Mouse (Mus musculus): ENCODE measurements around the gene Mybpc1.

Mybpc1 gene

DNA sequence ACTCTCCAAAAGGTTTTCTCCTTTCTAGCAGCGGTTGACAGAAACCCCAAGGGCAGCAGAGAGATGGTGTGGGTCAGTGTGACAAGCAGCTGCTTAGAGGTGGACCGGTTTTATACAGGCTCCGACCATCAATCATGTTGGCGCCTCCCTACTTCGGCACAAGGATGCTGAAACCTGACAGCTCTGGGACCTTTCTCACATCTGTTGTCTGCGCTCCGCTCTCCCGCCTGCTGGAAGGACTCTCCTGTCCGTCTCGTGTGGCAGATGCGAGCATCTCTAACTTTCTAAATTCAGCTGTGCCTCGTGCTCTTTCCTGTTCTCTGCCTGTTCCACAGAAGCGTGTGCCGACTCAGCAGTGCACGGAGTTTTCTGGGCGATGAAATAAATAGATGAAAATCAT lies at the start of gene Mybpc1:
Gene Mybpc1 (minus strand): TSS at position 210 of the 400 bp plus-strand sequence.
- no peak for DNase-seq

DNA sequence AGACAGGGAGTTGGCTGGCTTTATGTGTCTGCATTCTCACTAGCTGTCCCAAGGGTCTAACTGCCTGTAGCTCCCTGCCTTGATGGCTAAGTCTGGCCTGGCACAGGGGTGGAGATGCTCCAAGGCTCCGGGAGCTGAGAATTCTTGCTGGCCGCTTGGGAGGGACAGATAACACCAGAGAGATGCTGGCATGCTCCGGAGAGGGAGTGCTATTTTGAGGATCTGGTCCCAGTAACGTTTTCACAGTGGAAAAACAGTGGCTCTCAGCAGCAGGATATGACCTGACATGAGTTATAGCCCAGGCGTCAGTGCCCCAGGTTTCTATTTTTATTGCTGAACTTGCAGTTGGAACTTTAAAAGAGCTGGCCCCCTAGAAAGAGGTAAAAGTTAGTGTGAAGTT lies 40.5 kb upstream of the Mybpc1 start:
- DNase-seq, result no peak

DNA sequence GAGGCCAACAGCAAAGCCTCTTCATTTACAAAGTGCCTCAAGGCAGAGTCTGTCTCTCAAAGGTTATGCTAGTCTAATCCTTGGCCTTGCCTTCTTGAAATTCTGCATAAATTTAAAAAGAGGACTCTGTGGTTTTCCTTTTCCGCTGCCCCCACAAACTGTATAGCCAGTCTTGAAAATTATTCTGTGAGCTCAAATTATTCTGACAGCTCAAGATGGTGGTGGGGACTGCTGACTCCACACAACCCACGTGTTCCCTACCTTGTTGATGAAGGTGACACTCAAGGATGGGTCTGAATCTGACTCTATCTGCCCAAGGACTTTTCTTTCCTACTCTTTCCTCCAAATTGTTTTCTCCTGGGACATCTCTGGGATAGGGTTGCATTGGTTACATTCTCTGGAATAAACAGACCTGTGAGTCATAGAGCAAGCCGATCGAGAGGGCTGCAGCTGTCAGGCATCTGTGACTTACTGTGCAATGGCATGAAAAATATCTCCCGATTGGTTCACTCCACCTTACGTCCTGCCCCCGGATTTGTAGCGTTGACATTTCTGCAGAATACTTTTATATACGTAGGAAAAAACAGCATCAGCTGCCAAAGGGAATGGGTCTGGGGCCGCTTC lies 26.5 kb upstream of the Mybpc1 start:
- no peak for DNase-seq

DNA sequence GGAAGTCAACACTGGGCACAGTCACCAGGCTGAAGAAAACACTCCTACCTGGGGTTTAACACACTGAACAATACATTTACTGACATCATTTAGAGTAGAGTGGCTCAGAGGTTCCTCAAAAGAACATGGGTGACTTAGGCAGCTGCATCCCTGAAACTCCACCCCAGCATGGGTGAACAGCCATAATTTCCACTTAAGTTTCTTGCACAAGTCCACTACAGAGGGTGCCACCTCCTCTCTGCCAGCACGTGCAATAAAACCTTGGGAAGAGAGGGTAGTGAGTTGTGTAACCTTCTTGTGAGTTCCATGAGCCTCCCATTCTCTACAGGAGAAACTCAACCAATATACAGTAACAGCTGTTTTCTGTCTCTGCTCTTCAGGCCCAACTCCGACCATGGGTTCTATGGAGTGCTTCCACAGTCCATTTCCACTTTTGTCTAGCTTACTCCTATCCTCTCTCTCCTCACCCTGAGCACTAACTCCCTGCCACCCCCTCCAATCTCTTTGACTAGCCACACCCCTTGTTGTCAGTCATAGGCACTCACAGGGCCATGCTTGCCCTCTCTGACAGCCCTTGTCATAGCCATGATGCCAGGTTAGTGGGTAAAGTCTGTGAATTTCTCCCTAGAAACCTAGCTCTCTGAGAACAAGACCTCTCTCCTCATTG lies 25.8 kb upstream of the Mybpc1 start:
- no peak for DNase-seq

DNA sequence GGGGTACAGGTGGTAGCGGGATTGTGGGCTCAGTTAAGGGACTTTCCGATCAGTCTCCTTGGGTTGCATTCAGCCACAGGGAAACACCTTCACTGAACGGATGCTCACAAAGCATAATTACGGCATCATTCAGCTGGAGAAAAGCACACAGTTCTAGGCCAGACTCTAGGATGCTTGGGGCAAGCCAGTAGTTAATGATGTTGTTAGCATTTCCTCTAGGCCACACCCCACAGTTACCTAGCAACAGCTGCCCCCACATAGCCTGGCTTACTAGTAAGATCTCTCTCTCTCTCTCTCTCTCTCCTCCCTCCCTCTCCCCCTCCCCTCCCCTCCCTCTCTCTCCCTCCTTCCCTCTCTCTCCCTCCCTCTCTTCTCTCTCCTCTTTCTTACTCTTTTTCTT lies 22.1 kb upstream of the Mybpc1 start:
- no peak for DNase-seq

DNA sequence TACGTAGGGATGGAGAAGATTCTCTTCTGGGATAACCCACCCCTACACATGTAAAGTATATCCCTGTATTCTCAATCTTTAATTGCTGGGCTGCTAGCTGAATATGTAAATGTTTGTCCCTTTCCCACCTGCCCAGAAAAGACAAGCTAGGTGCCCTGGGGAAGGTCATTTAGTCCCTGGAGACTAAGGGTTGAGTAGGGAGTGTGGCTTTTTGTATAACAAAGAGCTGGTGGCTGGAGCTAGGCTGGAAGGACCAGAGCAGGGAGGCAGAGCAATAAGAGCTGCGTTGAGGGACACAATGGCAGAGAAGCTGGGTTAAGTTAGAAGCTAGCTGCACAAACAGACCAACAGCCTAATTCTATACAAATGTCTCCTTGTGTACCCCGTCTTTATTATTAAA lies 21.2 kb upstream of the Mybpc1 start:
- no peak for DNase-seq

DNA sequence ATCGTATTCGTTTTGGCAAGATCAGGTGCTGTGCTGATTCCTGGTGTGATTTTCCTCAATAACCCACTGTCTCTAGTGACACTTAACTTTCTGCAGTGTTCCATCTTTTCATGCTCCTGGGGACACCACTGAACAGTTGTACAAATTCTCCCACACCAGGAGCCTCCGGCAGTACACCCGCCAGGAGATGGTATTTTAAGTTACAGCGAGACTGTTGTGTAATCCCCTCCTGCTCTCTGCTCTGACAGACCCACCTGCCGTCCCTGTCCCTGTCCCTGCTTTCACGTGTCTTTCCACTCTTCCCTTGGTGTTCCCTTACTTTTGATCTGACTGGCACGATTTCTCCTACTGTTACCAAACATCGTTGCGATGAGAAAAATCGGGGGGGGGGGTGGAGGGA lies 19.3 kb upstream of the Mybpc1 start:
- no peak for DNase-seq

DNA sequence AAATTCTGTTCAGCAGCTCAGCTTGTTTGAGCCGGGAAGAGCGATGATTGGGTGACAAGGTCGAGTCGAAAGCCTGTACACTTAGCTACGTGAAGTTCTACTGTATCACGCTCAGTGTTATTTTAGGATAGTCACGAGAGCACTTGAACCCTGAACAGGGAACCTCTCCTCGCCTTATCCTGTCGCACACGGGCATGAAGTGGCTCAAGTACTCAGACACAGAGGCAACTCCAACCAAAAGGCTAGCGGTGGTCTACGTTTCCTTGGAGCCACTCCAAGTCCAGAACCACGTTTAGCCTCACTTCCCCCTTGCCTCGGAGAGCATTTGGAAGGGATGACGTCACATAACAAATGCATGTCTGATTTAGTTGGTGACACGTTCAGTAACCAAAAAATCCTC lies 17.7 kb upstream of the Mybpc1 start:
- no peak for DNase-seq

DNA sequence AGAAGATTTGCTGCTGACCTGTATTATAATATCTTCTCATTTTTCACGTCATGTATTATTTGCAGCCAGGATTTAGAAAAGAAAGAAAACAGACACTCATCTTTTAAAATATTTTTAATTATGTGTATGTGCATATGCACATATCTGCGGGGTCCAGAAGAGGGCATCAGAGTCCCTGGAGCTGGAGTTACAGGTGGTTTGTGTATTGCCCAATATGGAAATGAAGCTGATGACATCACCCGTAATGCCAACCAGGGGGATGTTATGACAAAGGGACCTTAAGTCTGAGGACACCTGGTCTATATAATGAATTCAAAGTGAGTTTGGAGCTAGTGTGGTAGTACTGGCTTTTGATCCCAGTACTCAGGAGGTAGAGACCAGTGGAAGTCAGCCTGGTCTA lies 15.9 kb upstream of the Mybpc1 start:
- no peak for DNase-seq

DNA sequence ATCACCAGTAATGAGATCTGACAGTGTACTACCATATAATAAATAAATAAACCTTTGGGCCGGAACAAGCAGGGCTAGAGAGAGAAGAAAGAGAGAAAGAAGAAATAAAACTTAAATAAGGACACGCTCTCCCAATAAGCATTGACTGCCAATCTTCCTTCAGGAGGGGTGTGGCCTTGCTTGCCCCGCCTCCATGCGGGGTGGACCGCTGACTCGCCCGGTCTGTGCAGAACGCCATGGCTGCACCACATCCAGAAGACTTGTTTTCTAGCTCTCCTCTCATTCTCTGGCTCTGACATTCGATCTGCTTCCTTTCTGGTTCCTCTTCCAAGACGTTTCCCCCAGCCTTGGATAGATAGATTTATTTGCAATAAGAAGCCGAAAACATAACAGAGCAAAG lies 8.1 kb upstream of the Mybpc1 start:
- DNase-seq, result no peak

DNA sequence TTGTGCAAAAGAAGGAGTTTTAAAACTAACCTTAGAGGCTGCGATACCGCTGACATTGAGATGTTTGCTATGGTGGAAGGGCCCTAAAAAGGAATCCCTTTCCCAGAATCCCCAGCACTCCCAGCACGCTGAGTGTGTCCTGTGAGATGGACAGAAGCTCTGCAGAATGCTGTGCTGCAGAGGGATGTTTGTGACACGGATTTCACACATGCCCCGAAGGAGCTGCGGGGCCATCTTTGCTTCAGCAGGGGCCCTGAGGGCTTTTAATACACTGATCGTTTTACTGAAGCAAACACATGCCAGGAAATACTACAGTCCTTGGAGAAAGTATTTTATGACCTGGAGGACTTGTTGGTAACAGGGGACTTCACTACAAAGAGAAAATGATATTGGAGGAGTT lies 1.7 kb upstream of the Mybpc1 start:
- DNase-seq, result no peak

DNA sequence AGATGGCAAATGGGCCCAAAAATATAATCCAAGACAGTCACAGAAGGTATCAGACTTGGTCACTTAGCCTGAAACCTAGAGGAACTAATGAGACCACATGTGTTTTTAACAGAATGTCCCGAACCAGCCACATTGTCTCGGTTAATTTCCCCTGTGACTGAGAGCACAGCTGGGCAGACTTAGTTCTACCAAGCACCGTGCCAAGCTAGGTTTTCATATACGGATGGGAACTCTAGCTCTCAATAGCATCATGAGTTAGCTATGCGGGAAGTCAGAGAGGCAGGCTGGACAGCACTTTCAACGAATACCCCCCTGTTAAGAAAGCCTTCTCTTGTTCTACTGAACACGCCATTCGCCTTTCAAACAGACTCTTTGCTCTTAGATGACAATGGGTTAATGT lies 1.1 kb upstream of the Mybpc1 start:
- DNase-seq, result no peak

DNA sequence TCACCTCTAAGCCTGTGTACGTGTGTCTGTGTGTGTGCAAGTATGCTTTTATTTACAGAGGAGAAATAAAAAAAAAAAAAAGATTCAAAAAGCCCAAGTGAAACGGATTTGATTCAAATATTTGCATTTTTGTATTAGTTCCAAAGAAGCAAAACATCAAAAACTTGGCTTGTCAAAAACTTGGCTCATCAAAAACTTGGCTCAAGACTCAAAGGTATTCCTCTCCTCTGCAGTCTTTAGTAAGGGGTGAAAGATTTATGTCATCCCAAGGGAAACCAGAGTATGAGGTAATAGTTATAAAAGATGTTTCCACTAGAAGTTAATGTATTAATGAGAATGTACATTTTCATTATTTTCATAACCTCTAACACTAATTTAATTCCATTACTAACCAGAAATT lies 1.2 kb downstream of the Mybpc1 start:
- DNase-seq, result no peak

DNA sequence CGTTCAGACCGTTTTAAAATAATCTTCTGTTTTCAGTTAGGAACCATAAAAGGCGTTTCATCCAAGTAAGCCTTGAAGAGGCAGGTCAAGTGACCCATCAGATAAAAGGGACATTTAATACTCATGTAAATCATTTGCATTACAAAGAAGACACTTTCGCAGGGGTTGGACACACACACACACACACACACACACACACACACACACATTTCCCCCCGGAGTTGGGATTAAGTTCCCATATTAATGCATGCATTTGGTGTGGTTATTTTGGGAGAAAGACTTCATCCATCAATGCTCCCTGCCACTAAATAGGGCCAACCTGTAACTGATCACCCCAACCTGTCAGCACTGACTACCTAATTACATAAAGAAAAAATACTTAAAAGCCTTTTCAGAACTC lies 1.7 kb downstream of the Mybpc1 start:
- DNase-seq, result no peak

DNA sequence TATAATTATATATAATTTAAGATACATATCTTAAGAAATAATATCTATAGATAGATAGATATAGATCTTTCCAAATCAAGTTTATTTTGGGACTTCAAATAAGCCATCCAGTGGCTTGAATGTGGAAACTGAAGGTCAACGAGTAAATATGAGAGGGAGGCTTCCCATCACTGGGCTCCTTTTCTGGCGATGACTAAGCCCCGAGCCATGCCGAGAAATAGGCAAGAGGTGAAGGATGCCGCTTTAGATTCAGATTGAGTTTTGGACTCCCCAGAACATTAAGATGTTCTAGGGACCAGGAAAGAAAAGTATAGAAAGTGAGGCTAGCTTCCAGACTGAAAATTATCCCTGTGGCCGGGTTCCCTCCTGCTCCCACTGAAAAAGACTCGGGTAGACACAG lies 4.4 kb downstream of the Mybpc1 start:
- DNase-seq, result no peak

DNA sequence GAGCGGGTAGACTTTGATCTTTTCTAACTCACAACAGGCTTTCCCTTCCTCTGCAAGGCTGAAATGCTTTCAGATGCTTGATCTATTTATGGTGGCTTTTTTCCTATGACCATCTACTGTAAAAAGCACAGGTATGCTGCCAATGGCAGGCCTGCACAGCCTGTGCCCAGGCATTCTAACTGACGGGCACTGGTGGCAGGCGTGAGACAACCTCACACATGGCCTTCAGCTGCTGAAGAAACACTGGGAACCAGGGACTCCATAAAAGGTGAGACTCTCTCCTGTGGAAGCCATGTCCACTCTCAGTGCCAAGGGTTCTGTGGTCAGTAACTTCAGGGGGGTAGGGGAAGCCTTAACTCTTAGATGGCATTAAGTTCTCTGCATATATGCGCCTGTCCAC lies 12.6 kb downstream of the Mybpc1 start:
- DNase-seq, result no peak

DNA sequence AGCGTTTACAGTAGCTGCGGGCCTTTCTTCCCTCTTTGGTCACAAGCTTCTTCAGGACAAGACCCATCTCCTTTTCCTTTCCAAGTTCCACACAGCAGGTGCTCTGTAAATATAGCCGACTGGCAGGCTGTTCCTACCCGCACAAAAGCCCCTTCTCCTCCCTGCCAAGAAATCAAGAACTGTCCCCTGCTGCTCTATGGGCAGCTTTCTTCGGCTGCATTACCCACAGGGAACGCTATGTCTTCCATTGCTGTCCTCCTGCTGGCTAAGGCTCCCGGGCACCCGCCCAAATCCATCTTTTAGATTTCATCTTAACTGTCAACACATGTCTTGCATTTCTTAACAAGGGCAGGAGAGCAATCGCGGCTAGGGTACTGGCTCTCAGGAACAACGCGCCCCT lies 13.9 kb downstream of the Mybpc1 start:
- no peak for DNase-seq

DNA sequence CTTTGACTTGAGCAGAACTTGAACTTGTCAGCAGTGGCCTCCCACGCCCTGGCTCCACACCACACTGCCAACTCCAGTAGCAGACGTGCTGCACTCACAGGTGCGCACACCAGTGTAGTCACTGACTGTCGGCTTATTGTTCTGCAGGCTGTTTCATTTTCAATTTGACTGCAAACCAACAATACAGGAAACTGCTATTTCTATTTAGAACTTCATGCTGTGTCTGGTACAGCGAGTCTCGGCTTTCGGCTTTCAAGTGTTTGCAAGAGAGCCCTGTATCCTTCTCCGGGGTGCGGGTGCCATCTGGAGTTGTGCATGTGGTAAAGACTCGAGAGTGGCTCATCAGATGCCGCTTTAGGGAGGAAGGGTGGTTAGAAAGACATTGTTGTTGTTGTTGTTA lies 20.5 kb downstream of the Mybpc1 start:
- peak; percentile 45 for DNase-seq

DNA sequence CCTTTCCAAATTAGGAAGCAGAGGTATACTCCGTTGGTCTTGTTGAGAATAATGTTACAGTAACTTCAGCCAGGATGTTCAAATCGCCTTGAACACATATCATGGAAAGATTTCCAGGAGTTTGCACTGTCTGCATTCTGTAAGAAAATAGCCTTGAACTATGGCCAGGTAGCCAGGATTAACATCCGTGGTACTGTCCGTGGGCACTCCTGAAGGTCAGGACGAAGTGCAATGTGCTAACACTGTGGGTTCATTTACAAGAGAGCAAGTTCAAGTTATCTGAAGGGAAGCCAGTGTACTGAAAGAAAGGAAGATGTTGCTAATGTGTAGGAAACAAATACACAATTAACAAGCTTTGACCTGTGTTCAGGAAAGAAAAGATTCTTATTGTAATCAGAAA lies 24.2 kb downstream of the Mybpc1 start:
- no peak for DNase-seq

DNA sequence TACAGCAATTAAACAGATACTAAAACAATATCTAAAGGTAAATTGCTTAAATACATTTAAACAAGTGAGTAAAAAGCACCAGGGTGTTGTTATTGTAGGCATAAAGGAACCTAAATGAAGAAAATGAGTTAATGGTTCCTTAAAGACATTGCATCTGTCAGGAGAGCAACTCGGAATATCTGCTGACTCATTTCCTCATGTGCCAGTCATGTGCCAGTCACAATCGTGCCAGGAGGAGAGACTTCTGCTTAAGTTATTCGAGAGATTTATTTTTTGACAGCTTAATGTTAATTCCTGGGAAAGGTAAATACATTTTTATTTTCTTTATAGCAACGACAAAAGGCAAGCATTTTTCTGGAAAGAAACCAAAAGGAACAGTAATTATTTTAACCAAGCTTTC lies 26.3 kb downstream of the Mybpc1 start:
- DNase-seq, result no peak

DNA sequence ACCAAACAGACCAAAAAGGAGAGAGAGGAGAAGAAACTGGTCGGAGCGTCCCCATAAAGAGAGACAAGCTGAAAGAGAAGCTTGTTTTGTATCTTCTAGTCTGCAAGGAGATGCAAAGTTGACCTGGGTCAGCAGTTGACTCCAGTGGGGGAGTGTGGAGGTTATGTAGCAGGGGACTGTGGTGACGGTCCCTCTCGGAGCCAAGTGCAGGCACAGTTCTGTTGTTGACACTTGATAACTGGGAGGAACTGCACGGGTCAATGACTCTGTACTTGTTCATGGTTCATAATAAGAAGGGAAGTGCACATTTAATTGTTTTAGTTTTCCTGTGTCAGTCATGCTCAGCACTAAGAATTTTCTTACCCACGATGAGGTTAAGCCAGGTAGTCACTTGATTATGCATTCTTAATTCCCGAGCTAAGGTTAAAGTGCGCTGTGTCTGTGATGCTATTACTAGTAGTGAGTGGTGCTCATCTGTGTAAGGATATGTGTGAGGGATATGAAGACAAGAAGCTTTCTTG lies 30.8 kb downstream of the Mybpc1 start:
- no peak for DNase-seq

DNA sequence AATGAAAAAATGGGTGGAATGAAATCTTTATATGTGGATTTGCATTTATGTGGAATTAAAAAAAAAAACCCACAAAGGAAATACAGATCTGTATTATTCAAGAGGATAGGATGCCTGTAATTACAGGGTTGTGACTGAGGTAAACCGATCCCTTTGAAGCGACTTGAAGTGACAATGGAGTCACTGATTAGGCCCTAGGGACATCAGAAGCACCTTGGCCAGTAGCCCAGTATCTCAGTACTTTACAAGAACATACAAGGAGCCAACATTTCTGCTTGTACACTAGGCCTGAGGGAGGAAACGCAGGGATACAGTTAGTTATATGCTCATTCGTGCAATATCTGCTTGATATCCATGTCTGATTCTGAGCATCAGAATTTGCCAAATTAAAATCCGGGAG lies 32.8 kb downstream of the Mybpc1 start:
- DNase-seq, result no peak

DNA sequence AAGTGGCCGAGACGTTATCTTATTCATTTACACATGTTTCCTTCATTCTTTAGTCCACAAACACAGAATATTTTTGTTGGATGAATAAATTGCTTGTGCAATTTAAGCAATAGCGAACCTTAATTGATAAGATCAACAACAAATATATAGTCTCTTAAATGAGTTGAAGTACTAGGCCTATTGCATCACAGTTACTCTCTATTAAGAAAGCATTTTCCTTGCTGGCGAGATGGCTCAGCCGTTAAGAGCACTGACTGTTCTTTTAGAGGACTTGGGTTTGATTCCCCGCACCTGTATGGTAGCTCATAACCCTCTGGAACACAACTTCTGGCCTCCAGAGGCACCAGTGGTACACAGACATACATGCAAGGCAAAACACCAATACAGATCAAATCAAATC lies 47.9 kb downstream of the Mybpc1 start:
- no peak for DNase-seq

DNA sequence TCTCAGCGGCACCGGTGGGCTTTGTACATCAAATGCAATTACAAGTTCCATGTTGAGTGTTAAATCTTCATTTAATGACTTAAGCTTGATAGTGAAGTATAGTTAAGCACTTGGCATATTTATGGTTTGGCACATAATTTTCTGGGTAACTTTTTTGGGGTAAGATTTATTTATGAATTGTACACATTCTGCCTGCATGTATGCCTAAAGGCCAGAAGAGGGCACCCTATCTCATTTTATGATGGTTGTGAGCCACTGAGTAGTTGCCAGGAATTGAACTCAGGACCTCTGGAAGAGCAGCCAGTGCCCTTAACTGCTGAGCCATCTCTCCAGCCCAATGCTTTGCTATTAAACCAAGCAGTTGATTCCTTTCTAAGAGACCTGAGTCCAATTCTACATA lies 52.2 kb downstream of the Mybpc1 start:
- DNase-seq, result no peak

DNA sequence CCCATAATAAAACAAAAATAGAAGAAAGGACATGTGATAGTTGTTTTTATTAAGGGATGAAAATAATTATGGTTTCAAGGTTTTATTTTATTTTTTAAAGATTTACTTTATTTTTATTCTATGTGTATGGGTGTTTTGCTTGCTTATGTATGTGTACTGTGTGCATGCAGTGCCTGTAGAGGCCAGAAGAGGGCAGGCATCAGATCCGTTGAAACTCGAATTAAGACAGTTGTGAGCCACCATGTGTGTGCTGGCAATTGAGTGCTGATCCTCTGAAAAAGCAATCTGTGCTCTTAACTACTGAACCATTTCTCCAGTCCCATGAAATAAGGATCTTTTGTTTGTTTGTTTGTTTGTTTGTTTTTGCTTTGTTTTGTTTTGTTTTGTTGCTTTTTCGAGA lies 54.7 kb downstream of the Mybpc1 start:
- no peak for DNase-seq
